In genomic region chr4:153956569-153957405, GRCm38 (mm10) we compare ENCODE assay signal across 8 mouse cellular contexts. TPM values are rescaled to one million over a fixed set of nuclear protein-coding genes. Genes with fewer than 3 reads are reported as not detected.
DNase-seq lines count a peak whose midpoint lies in the region; ATAC-seq and TF ChIP-seq lines count a peak whose summit lies in the region.

A430005L14Rik (plus strand) TSS chr4:153957237.

- H3K27ac ChIP-seq in forebrain, embryonic 16.5 days (ENCODE audit: low read length), result peak within 1 kb of the TSS; percentile 87
- H3K27ac ChIP-seq in layer of hippocampus, adult 2 months, result peak within 1 kb of the TSS; percentile 94
- peak within 1 kb of the TSS; percentile 95 for H3K27ac ChIP-seq in lung, embryonic 14.5 days (ENCODE audit: low read depth)
- H3K27ac ChIP-seq in olfactory bulb, adult 2 months (ENCODE audit: insufficient read depth, low read depth, low read length), result peak within 1 kb of the TSS; percentile 96
- peak within 1 kb of the TSS; percentile 41 for H3K27ac ChIP-seq in thymus, adult 2 months (ENCODE audit: control insufficient read depth, insufficient read depth, low read length)

- peak; percentile 64 for TF ChIP-seq POLR2A in olfactory bulb, adult 2 months (IDR thresholded peaks at IDR 0.05; ENCODE audit: insufficient read depth, low read depth, low read length)
- TF ChIP-seq POLR2A in thymus, adult 2 months (IDR thresholded peaks at IDR 0.05; ENCODE audit: control insufficient read depth, extremely low read depth, insufficient read depth, low read length, poor library complexity), result peak; percentile 66

- no peaks in the 10 kb centered on the region for H3K9me3 ChIP-seq in G1E (replicated peaks)
- no peaks in the 10 kb centered on the region for H3K9me3 ChIP-seq in forebrain, embryonic 16.5 days (ENCODE audit: control insufficient read depth, low read length)
- no peaks in the 10 kb centered on the region for H3K9me3 ChIP-seq in lung, embryonic 14.5 days (ENCODE audit: low read depth, low read length)

- 2% methylated on average over 64 of the region's 67 CpGs for WGBS in forebrain, embryonic 16.5 days
- 2% methylated on average over 67 of the region's 67 CpGs for WGBS in lung, embryonic 14.5 days
- WGBS in olfactory bulb, adult 2 months, result under 1% methylated on average over 67 of the region's 67 CpGs
- 2% methylated on average over 67 of the region's 67 CpGs for WGBS in thymus, adult 2 months

- ATAC-seq in G1E (ENCODE audit: extremely low read depth, insufficient number of reproducible peaks, low FRiP score, poor library complexity, severe bottlenecking), result peak; percentile 70
- peak; percentile 95 for ATAC-seq in forebrain, embryonic 16.5 days
- peak; percentile 95 for ATAC-seq in lung, embryonic 14.5 days (ENCODE audit: insufficient read depth)

- no peak for TF ChIP-seq CTCF in G1E (IDR thresholded peaks at IDR 0.05; ENCODE audit: low read depth, low read length)
- no peak for TF ChIP-seq CTCF in layer of hippocampus, adult 2 months (conservative IDR thresholded peaks at IDR 0.05)
- TF ChIP-seq CTCF in lung, embryonic 14.5 days (IDR thresholded peaks at IDR 0.05; ENCODE audit: low read depth), result 0 out of 2 replicates have a peak, but pooled peaks have one; percentile 5
- no peak for TF ChIP-seq CTCF in olfactory bulb, adult 2 months (IDR thresholded peaks at IDR 0.05; ENCODE audit: insufficient read depth, low read depth, low read length)
- TF ChIP-seq CTCF in thymus, adult 2 months (IDR thresholded peaks at IDR 0.05; ENCODE audit: borderline replicate concordance, control insufficient read depth, extremely low read depth, insufficient read depth, low read length, poor library complexity), result peak; percentile 40; the same call in 1 of the 2 replicates

- H3K4me1 ChIP-seq in G1E (ENCODE audit: insufficient read depth, low read depth, low read length), result peaks cover 72% of the 10 kb centered on the region
- H3K4me1 ChIP-seq in forebrain, embryonic 16.5 days (replicated peaks; ENCODE audit: control insufficient read depth, insufficient read depth, low read length), result peaks cover 20% of the 10 kb centered on the region
- peaks cover 2% of the 10 kb centered on the region; the same call in 1 of the 2 replicates for H3K4me1 ChIP-seq in lung, embryonic 14.5 days (ENCODE audit: insufficient read depth)
- H3K4me1 ChIP-seq in olfactory bulb, adult 2 months (ENCODE audit: control insufficient read depth, insufficient read depth, low read length), result peaks cover 7% of the 10 kb centered on the region
- H3K4me1 ChIP-seq in thymus, adult 2 months (replicated peaks; ENCODE audit: control insufficient read depth, insufficient read depth, low read length), result peaks cover 5% of the 10 kb centered on the region

- H3K9ac ChIP-seq in forebrain, embryonic 16.5 days (replicated peaks; ENCODE audit: low read depth, low read length), result peak within 1 kb of the TSS; percentile 83
- peak within 1 kb of the TSS; percentile 91 for H3K9ac ChIP-seq in lung, embryonic 14.5 days

- peaks cover 32% of the 10 kb centered on the region for H3K36me3 ChIP-seq in G1E (replicated peaks)
- H3K36me3 ChIP-seq in forebrain, embryonic 16.5 days (ENCODE audit: control insufficient read depth, insufficient read depth), result peaks cover 4% of the 10 kb centered on the region
- peaks cover 25% of the 10 kb centered on the region for H3K36me3 ChIP-seq in lung, embryonic 14.5 days (ENCODE audit: insufficient read depth)
- 0 out of 2 replicates have a peak, but pooled peaks cover 7% of the 10 kb centered on the region for H3K36me3 ChIP-seq in thymus, adult 2 months (ENCODE audit: control insufficient read depth, insufficient read depth, low read length)

- H3K4me3 ChIP-seq in G1E (ENCODE audit: low read depth, low read length), result peak within 1 kb of the TSS; percentile 92
- H3K4me3 ChIP-seq in forebrain, embryonic 16.5 days (replicated peaks; ENCODE audit: low read length), result peak within 1 kb of the TSS; percentile 72
- H3K4me3 ChIP-seq in layer of hippocampus, adult 2 months, result peak within 1 kb of the TSS; percentile 80
- peak within 1 kb of the TSS; percentile 79 for H3K4me3 ChIP-seq in lung, embryonic 14.5 days (ENCODE audit: low read depth, low read length)
- peak within 1 kb of the TSS; percentile 81 for H3K4me3 ChIP-seq in olfactory bulb, adult 2 months (ENCODE audit: insufficient read depth, low read depth, low read length)
- H3K4me3 ChIP-seq in thymus, adult 2 months (ENCODE audit: control insufficient read depth, insufficient read depth, low read length), result peak within 1 kb of the TSS; percentile 74

- peak; percentile 76 for DNase-seq in G1E (ENCODE audit: low spot score)
- peak; percentile 97 to 99 for DNase-seq in cerebellum, adult 18-20 months
- DNase-seq in heart, postnatal 36 days, result peak; percentile 96 to 97
- peak; percentile 98 for DNase-seq in layer of hippocampus, adult 2 months (ENCODE audit: low spot score in 2 of 2)
- DNase-seq in lung, embryonic 14.5 days, result peak; percentile 99
- DNase-seq in thymus, adult 2 months, result peak; percentile 97

- H3K4me2 ChIP-seq in forebrain, embryonic 16.5 days (ENCODE audit: low read length), result peak within 1 kb of the TSS; percentile 92
- peak within 1 kb of the TSS; percentile 82 for H3K4me2 ChIP-seq in lung, embryonic 14.5 days

- intact Hi-C loops in heart, postnatal 36 days (cut with DNase I), result no loop called here

- no peaks in the 10 kb centered on the region for H3K27me3 ChIP-seq in G1E (ENCODE audit: insufficient read depth, low read length)
- H3K27me3 ChIP-seq in forebrain, embryonic 16.5 days (replicated peaks; ENCODE audit: control insufficient read depth, insufficient read depth, low read length), result peaks cover 6% of the 10 kb centered on the region; the same call in 1 of the 2 replicates
- H3K27me3 ChIP-seq in lung, embryonic 14.5 days (ENCODE audit: insufficient read depth, low read length), result no peaks in the 10 kb centered on the region
- H3K27me3 ChIP-seq in thymus, adult 2 months (ENCODE audit: control insufficient read depth, insufficient read depth, low read length), result no peaks in the 10 kb centered on the region

RNA-seq across cellular contexts. Expression of gene A430005L14Rik, which starts in this region (rescaled TPM):
- 22.2 and 27.9 TPM in 2 replicates for total RNA-seq in G1E (2014; fragmentation: Nextera tagmentation)
- total RNA-seq in G1E (2017), result 48.7 and 57.6 TPM in 2 replicates
- polyA plus RNA-seq in G1E (2012), result 112 and 127 TPM in 2 replicates
- 62.1 and 66.1 TPM in 2 replicates for polyA plus RNA-seq in forebrain, embryonic 16.5 days (2015; fragmentation: Nextera tagmentation; extraction: Ambion mirVana)
- total RNA-seq in heart, postnatal 36 days (2021), result 10 to 100 TPM; 14.0 to 15.4 TPM
- total RNA-seq in layer of hippocampus, adult 2 months (2021), result 10 to 100 TPM; 25.5 to 28.8 TPM
- 86.9 and 91.4 TPM in 2 replicates for polyA plus RNA-seq in lung, embryonic 14.5 days (2014; fragmentation: Nextera tagmentation; extraction: Ambion mirVana)
- polyA plus RNA-seq in olfactory bulb, adult 2 months (2012; ENCODE audit: insufficient read depth, insufficient read length, low replicate concordance, missing spikeins), result not detected in 2 replicates
- 39.8 and 44.0 TPM in 2 replicates for polyA plus RNA-seq in thymus, adult 2 months (2012; rRNA removed)

Comparison
In these comparisons a context has a peak if more than half of its experiments do, and no peak if none do; other contexts are left out.
1. Peak in every context shown above with its lines: DNase-seq, ATAC-seq, H3K4me3 ChIP-seq and H3K27ac ChIP-seq.
2. RNA of gene A430005L14Rik (polyA plus RNA-seq): 112 to 127 TPM in G1E, 86.9 to 91.4 TPM in lung, embryonic 14.5 days, 62.1 to 66.1 TPM in forebrain, embryonic 16.5 days and 39.8 to 44.0 TPM in thymus, adult 2 months; not detected in olfactory bulb, adult 2 months; every median in the first group is over 10 times any median in the second.
3. CTCF ChIP-seq: peak in lung, embryonic 14.5 days (single experiment) and thymus, adult 2 months (single experiment); none in G1E (single experiment), layer of hippocampus, adult 2 months (single experiment) and olfactory bulb, adult 2 months (single experiment).
4. H3K27ac ChIP-seq: peak in every context shown above with its lines; median percentile 96 in olfactory bulb, adult 2 months; 95 in lung, embryonic 14.5 days; 94 in layer of hippocampus, adult 2 months; 87 in forebrain, embryonic 16.5 days; 41 in thymus, adult 2 months.